Mouse (Mus musculus): Measurements from ENCODE around the gene Pear1. TPM values are rescaled to one million over a fixed set of nuclear protein-coding genes. Genes with fewer than 3 reads are reported as not detected.
"Not testable (repeated sequence)": the region's sequence is repeated elsewhere in the genome, so short reads cannot be mapped to it uniquely, and the experiment has no call there.

The Pear1 gene
- total RNA-seq (2015) (3.4 and 4.3 TPM in 2 replicates), total RNA-seq (2017) (0.46 and 3.4 TPM in 2 replicates)

- not testable (repeated sequence) for ATAC-seq (replicated peaks; ENCODE audit: poor library complexity)
Measured at GRCm38 (mm10) chr3:87824206-87824605, at the start of gene Pear1. TSS of gene Pear1 (minus strand) at chr3:87824306.

- not testable (repeated sequence) for ATAC-seq (replicated peaks; ENCODE audit: poor library complexity)
Measured at GRCm38 (mm10) chr3:87864111-87864510, 40.0 kb upstream of the Pear1 start.

- ATAC-seq (replicated peaks; ENCODE audit: poor library complexity) = peak; percentile 97
Measured at GRCm38 (mm10) chr3:87859813-87860212, 35.7 kb upstream of the Pear1 start.

GRCm38 (mm10) chr3:87857666-87858065, 33.6 kb upstream of the Pear1 start:
- ATAC-seq (replicated peaks; ENCODE audit: poor library complexity) = no peak

- ATAC-seq (replicated peaks; ENCODE audit: poor library complexity) = no peak
Measured at GRCm38 (mm10) chr3:87855936-87856335, 31.8 kb upstream of the Pear1 start.

- no peak for ATAC-seq (replicated peaks; ENCODE audit: poor library complexity)
Measured at GRCm38 (mm10) chr3:87854795-87855568, 30.9 kb upstream of the Pear1 start.

DNA sequence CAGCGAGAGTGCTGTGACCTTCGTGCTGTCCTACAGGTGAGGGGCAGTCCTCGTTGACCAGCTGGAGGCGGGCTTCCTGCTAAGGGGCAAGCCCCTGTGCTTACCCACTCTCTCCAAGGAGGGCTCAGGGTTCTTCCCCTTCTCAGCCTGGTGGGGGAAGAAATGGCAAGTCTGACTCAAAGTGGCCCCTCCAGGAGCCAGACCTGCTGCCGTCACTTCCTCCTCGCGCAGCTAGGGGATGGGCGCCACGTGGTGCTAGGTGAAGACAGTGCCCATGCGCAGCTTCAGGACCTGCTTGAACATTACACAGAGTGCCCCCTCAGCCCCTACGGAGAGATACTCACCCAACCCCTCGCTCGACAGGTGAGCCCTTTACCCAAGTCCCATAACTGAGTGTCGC, 25.0 kb upstream of the Pear1 start:
- ATAC-seq (replicated peaks; ENCODE audit: poor library complexity) = peak; percentile 37; the same call in 1 of the 2 replicates

- no peak for ATAC-seq (replicated peaks; ENCODE audit: poor library complexity)
Measured at GRCm38 (mm10) chr3:87847680-87848079, 23.6 kb upstream of the Pear1 start.

GRCm38 (mm10) chr3:87846650-87847110, 22.6 kb upstream of the Pear1 start, which contains the start of gene Sh2d2a:
TSS of gene Sh2d2a (plus strand) at chr3:87846755.
- ATAC-seq (replicated peaks; ENCODE audit: poor library complexity) = no peak

DNA sequence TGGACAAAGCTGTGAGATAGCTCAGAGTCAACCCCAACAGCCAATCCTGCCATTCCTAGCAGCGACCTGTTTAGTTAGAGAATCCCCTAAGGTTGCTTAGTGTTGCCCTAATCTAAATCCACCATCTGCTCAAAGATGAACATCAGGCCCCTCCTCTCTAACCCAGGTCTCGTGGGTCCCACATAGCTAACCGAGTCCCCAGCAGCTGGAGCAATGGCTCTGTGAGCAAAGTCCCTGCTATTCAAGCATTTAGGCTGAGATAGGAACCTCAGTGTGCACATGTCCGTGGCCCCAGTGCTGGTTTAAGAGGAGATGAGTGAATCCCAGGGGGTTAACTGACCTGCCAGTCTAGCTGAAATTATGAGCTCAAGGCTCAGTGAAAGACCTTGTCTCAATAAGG, 22.1 kb upstream of the Pear1 start:
- no peak for ATAC-seq (replicated peaks; ENCODE audit: poor library complexity)

GRCm38 (mm10) chr3:87844981-87845380, 20.9 kb upstream of the Pear1 start:
- no peak for ATAC-seq (replicated peaks; ENCODE audit: poor library complexity)

DNA sequence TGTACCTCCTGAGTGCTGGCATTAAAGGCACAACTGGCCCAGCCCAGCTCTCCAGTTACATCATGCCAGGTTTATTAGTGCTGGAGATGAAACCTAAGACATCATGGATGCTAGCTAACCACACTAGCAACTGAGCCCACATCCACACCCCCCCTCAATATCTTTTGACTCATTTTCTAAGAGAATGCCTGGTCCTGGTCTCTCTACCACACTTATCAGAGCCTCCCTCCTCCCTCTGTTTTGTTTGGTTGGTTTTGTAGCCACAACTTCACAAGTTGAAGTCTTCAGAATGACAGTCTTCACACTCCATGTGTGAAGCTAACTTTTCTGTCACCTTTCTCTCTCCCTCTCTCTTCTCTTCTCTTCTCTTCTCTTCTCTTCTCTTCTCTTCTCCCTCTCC, 16.8 kb upstream of the Pear1 start:
- no peak for ATAC-seq (replicated peaks; ENCODE audit: poor library complexity)

DNA sequence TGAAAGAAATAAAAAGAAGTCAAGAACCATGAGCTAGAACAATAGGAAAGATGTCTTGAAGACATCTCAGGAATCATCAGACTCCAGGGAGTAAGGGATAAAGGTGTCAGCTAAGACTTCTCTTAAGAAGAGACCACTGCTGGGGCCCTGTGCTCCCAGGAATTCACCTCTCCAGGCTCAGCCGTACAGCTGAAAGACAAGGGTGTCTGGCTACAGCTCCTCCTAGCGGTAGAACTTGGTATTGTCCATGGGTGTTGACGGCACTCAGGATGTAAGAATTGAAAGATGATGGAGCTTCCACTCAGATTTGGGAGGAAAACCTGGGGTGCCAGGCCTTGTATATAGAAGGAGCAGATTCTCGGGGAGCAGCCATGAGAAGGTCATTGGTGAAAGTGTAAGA, 14.5 kb upstream of the Pear1 start:
- ATAC-seq (replicated peaks; ENCODE audit: poor library complexity) = peak; percentile 90

DNA sequence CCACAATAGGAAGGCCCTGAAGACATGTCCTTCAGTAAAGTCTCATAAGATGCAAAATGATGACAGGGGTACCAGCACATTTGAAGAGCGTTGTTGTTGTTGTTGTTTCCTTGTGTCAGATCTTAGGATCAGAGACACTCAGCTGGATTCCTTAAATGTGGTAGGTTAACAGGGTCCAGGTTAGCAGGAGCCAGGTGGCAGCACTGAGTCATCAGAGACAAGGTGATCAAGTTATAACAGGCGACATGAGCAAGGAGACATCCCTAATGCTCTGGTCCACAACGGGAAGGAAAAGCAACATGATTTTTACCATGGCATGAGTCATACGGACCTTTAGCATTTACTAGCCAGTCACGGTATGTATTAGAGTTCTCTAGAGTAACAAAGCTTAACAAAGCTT, 9.4 kb upstream of the Pear1 start:
- no peak for ATAC-seq (replicated peaks; ENCODE audit: poor library complexity)

GRCm38 (mm10) chr3:87832109-87832859, 8.2 kb upstream of the Pear1 start:
- ATAC-seq (replicated peaks; ENCODE audit: poor library complexity) = no peak

DNA sequence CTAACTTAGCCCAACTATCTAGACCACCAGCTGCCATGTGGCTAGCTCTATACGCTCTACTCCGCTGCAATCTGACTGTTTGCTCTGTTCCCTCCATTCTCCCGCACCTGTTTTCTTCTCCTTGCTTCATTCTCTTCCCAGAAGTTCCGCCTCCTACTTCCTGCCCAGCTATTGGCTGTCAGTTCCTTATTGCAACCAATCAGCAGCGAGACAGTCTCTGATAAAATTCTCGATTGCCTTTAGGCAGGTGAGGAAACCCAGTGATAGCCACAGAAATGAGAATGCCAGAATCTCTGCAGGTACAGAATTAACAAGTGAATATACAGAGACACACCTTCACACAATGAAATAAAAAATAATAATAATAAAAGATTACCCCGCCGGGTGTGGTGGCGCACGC, 4.9 kb upstream of the Pear1 start:
- peak; percentile 44; the same call in 1 of the 2 replicates for ATAC-seq (replicated peaks; ENCODE audit: poor library complexity)

- peak; percentile 52; the same call in 1 of the 2 replicates for ATAC-seq (replicated peaks; ENCODE audit: poor library complexity)
Measured at GRCm38 (mm10) chr3:87828435-87828834, 4.3 kb upstream of the Pear1 start.

GRCm38 (mm10) chr3:87818226-87818625, 5.9 kb downstream of the Pear1 start:
- no peak for ATAC-seq (replicated peaks; ENCODE audit: poor library complexity)

DNA sequence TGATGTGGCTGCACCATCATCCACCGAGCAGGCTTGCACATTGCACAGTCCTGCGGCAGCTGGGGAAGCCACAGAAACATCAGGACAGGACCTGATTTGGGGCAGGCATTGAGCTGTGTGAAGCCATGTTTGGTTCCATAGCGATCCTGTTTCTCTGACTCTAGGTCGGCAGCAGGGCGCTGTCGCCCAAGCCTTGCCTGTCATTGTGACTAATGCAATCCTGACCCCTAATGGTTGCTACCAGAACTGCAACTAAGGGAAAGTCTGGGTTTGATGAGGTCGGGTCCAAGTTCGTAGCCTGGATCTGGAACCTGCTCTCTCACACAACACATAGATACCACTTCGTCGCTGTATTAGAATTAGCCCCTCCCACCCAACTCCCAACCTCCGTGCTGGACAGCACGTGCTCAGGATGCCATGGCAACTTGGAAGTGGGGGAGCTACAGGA, 7.4 kb downstream of the Pear1 start:
- peak; percentile 97 for ATAC-seq (replicated peaks; ENCODE audit: poor library complexity)

DNA sequence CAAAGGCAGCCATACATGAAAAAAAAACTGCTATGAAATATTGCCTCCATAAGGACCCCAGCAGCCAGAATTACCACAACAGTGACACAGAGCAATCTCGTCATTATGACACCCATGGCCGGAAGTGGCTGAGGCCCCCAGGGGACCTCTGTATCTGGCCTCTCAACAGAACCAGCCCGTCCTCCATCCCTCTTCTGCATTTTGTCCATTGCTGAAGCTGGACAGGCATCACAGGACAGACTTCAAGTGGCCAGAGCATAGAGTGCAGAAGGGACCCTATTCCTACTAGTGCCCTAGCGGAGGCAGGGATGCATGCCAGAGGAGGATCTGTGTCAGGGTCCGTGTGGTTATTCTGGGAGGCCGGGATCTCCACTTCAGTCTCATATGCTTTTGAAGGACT, 7.9 kb downstream of the Pear1 start:
- no peak for ATAC-seq (replicated peaks; ENCODE audit: poor library complexity)

DNA sequence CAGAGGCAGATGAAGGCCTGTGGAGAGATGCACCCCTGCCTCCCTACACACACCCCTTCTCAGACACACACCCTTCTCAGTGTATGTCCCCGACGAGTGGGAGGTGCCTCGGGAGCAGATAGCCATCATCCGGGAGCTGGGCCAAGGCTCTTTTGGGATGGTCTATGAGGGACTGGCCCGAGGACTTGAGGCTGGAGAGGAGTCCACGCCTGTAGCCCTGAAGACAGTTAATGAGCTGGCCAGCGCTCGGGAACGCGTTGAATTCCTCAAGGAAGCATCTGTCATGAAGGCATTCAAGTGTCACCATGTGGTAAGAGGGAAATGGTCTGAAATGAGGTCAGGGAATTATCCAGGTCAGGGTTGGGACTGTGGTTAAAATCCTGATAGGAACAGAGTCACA, 11.2 kb downstream of the Pear1 start:
- ATAC-seq (replicated peaks; ENCODE audit: poor library complexity) = no peak

DNA sequence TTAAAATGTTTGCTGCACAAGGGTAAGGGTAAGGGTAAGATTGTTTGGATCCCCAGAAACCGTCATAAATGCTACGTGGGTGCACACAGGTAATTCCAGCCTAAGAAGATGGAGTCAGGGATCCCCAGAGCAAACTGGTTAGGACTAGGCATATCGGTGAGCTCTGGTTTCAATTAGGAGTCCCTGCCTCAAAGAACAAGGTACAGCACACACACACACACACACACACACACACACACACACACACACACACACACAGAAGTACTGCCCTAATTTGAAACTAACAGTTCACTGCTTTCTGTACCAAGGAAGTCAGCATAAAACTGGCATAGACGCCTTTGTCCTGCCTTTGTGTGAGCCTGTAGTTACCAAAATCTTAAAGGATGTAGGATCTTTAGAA, 11.7 kb downstream of the Pear1 start:
- ATAC-seq (replicated peaks; ENCODE audit: poor library complexity) = no peak
